9 mouse cellular contexts compared by ENCODE assay signal in genomic region chr4:34882291-34882769, GRCm38 (mm10). TPM values are rescaled to one million over a fixed set of nuclear protein-coding genes. Genes with fewer than 3 reads are reported as not detected.
DNase-seq lines count a peak whose midpoint lies in the region; ATAC-seq and TF ChIP-seq lines count a peak whose summit lies in the region.
"Had no signal": no experiment of that assay in that cellular context is flagged by ENCODE, and none has a peak within 500 bp of the region (broad histone marks: within the 10 kb centered on the region; RNA-seq: fewer than 3 reads in every experiment).

No protein-coding gene starts in this region.

- 0% methylated on average over 46 of the region's 58 CpGs for WGBS in embryonic facial prominence, embryonic 11.5 days
- under 1% methylated on average over 43 of the region's 58 CpGs for whole genome bisulfite sequencing in heart, embryonic 16.5 days

- H3K9me3 ChIP-seq in MEL (replicated peaks; ENCODE audit: insufficient read depth, low read length) = no peaks in the 10 kb centered on the region
- H3K9me3 ChIP-seq in embryonic facial prominence, embryonic 11.5 days (replicated peaks; ENCODE audit: control insufficient read depth, low read length) = no peaks in the 10 kb centered on the region
- no peaks in the 10 kb centered on the region for H3K9me3 ChIP-seq in heart, embryonic 16.5 days (replicated peaks; ENCODE audit: control insufficient read depth, low read length)

- TF ChIP-seq RAD21 in MEL (IDR thresholded peaks at IDR 0.05; ENCODE audit: low read depth, low read length) = no peak

- peak; percentile 76 for DNase-seq in CD4-positive helper T cell, adult 2 months (ENCODE audit: low read depth, low spot score)
- peak; percentile 66 for DNase-seq in MEL (ENCODE audit: low read depth, low spot score)
- peak; percentile 68 for DNase-seq in embryonic facial prominence, embryonic 11.5 days (ENCODE audit: low spot score)
- peak; percentile 26 to 45 for DNase-seq in left cerebral cortex, adult 8-10 months (ENCODE audit: low spot score in 2 of 2)
- peak; percentile 56 for DNase-seq in right cerebral cortex, postnatal 4 days
- DNase-seq in urinary bladder, postnatal 25 days (ENCODE audit: low spot score) = no peak

- ATAC-seq in embryonic facial prominence, embryonic 11.5 days (replicated peaks; ENCODE audit: insufficient number of reproducible peaks, low FRiP score, low TSS enrichment, low read depth) = peak; percentile 46
- peak; percentile 64 for ATAC-seq in heart, embryonic 16.5 days (replicated peaks; ENCODE audit: extremely low read depth, insufficient read depth, low FRiP score)
- 0 out of 2 replicates have a peak, but pooled peaks have one; percentile 8 for ATAC-seq in megakaryocyte, adult 5-6 weeks (ENCODE audit: poor library complexity, severe bottlenecking)

- TF ChIP-seq CTCF in MEL (IDR thresholded peaks at IDR 0.05 in 2 of 3, conservative IDR thresholded peaks at IDR 0.05 in 1 of 3; ENCODE audit: control insufficient read depth in 1 of 3, insufficient read depth in 1 of 3, low read depth in 2 of 3, low read length in 3 of 3, poor library complexity in 1 of 3, severe bottlenecking in 1 of 3) = no peak

- TF ChIP-seq EP300 in MEL (IDR thresholded peaks at IDR 0.05; ENCODE audit: low read depth in 1 of 2, low read length in 2 of 2) = no peak

- no peak for TF ChIP-seq POLR2A in MEL (IDR thresholded peaks at IDR 0.05; ENCODE audit: control insufficient read depth in 1 of 2, insufficient read depth in 1 of 2, low read depth in 1 of 2, low read length in 2 of 2, poor library complexity in 1 of 2)

- H3K4me1 ChIP-seq in MEL (ENCODE audit: control insufficient read depth in 1 of 2, insufficient read depth in 2 of 2, low read length in 2 of 2) = peaks cover 6 to 8% of the 10 kb centered on the region in 2 experiments
- no peaks in the 10 kb centered on the region for H3K4me1 ChIP-seq in embryonic facial prominence, embryonic 11.5 days (ENCODE audit: control insufficient read depth, insufficient read depth, low read length)
- peaks cover 26% of the 10 kb centered on the region for H3K4me1 ChIP-seq in heart, embryonic 16.5 days (ENCODE audit: control insufficient read depth, insufficient read depth, low read length)

- H3K4me3 ChIP-seq in MEL (ENCODE audit: control insufficient read depth in 1 of 2, insufficient read depth in 1 of 2, low read depth in 2 of 2, low read length in 2 of 2) = peak overlapping the region; percentile 71 to 77
- H3K4me3 ChIP-seq in embryonic facial prominence, embryonic 11.5 days (ENCODE audit: low read depth, low read length) = peak overlapping the region; percentile 98
- H3K4me3 ChIP-seq in heart, embryonic 16.5 days (ENCODE audit: low read length) = peak overlapping the region; percentile 95

- peak overlapping the region; percentile 64 for H3K4me2 ChIP-seq in embryonic facial prominence, embryonic 11.5 days (ENCODE audit: low read depth, low read length)
- H3K4me2 ChIP-seq in heart, embryonic 16.5 days (ENCODE audit: low read depth, low read length) = peak overlapping the region; percentile 91

- peak overlapping the region; percentile 38 for H3K27ac ChIP-seq in MEL (ENCODE audit: control insufficient read depth, low read depth, low read length)
- H3K27ac ChIP-seq in embryonic facial prominence, embryonic 11.5 days (replicated peaks; ENCODE audit: low read depth, low read length) = peak overlapping the region; percentile 98
- peak overlapping the region; percentile 91 for H3K27ac ChIP-seq in heart, embryonic 16.5 days (ENCODE audit: low read length)

- peaks cover 2 to 23% of the 10 kb centered on the region in 2 experiments; a peak in 3 of 4 replicates for H3K36me3 ChIP-seq in MEL (ENCODE audit: control insufficient read depth in 1 of 2, insufficient read depth in 2 of 2, low read length in 2 of 2)
- H3K36me3 ChIP-seq in embryonic facial prominence, embryonic 11.5 days (replicated peaks; ENCODE audit: control insufficient read depth, insufficient read depth, low read depth, low read length) = no peaks in the 10 kb centered on the region
- no peaks in the 10 kb centered on the region for H3K36me3 ChIP-seq in heart, embryonic 16.5 days (ENCODE audit: control insufficient read depth, insufficient read depth)

- H3K27me3 ChIP-seq in MEL (ENCODE audit: control insufficient read depth in 1 of 2, insufficient read depth in 2 of 2, low read length in 2 of 2) = no peaks in the 10 kb centered on the region
- H3K27me3 ChIP-seq in embryonic facial prominence, embryonic 11.5 days (ENCODE audit: control insufficient read depth, insufficient read depth, low read length) = no peaks in the 10 kb centered on the region
- no peaks in the 10 kb centered on the region for H3K27me3 ChIP-seq in heart, embryonic 16.5 days (ENCODE audit: control insufficient read depth, insufficient read depth, low read length)

- peaks cover 56% of the 10 kb centered on the region for H3K79me2 ChIP-seq in MEL (ENCODE audit: control insufficient read depth, insufficient read depth, low read length, poor library complexity)

- H3K9ac ChIP-seq in MEL (ENCODE audit: control insufficient read depth, low read depth, low read length, poor library complexity, severe bottlenecking) = peak overlapping the region; percentile 85
- H3K9ac ChIP-seq in embryonic facial prominence, embryonic 11.5 days (replicated peaks; ENCODE audit: low read length) = peak overlapping the region; percentile 99
- H3K9ac ChIP-seq in heart, embryonic 16.5 days (ENCODE audit: low read length) = peak overlapping the region; percentile 99

TF ChIP-seq in MEL, 35 proteins besides CTCF, POLR2A, EP300 and RAD21:
- no peak for TF ChIP-seq NELFE (IDR thresholded peaks at IDR 0.05; ENCODE audit: low read depth, low read length)
- TF ChIP-seq MEF2A (IDR thresholded peaks at IDR 0.05; ENCODE audit: extremely low read depth, insufficient replicate concordance, low read depth, low read length, poor library complexity, severe bottlenecking) = no peak
- TF ChIP-seq HCFC1 (IDR thresholded peaks at IDR 0.05; ENCODE audit: low read depth, low read length) = no peak
- TF ChIP-seq RCOR1 (IDR thresholded peaks at IDR 0.05; ENCODE audit: low read depth, low read length) = no peak
- no peak for TF ChIP-seq MXI1 (IDR thresholded peaks at IDR 0.05; ENCODE audit: low read depth, low read length)
- no peak for TF ChIP-seq ZKSCAN1 (IDR thresholded peaks at IDR 0.05; ENCODE audit: low read depth, low read length)
- TF ChIP-seq UBTF (IDR thresholded peaks at IDR 0.05; ENCODE audit: borderline replicate concordance, insufficient read depth, low read depth, low read length) = no peak
- TF ChIP-seq JUND (IDR thresholded peaks at IDR 0.05; ENCODE audit: low read depth, low read length) = no peak
- no peak for TF ChIP-seq ETS1 (IDR thresholded peaks at IDR 0.05; ENCODE audit: low read depth, low read length)

RNA-seq across cellular contexts. Expression of gene Zfp292, which starts 0.4 kb away (rescaled TPM):
- 9.8 and 14.3 TPM in 2 replicates for total RNA-seq in MEL (2012; rRNA removed)
- 10 to 100 TPM; 16.8 to 19.4 TPM for polyA plus RNA-seq in MEL (2012; ENCODE audit: insufficient read depth in 1 of 2, insufficient read length in 2 of 2, low read depth in 1 of 2, low replicate concordance in 2 of 2, missing spikeins in 1 of 2)
- 34.6 and 36.4 TPM in 2 replicates for polyA plus RNA-seq in embryonic facial prominence, embryonic 11.5 days (2014; fragmentation: Nextera tagmentation; extraction: Ambion mirVana)
- 12.4 and 13.0 TPM in 2 replicates for polyA plus RNA-seq in heart, embryonic 16.5 days (2015; fragmentation: Nextera tagmentation; extraction: Ambion mirVana)
- 10 to 100 TPM; 26.2 to 32.3 (median 29.4) TPM for total RNA-seq in left cerebral cortex, adult 8-10 months (2022)
- 25.0 and 26.7 TPM in 2 replicates for total RNA-seq in megakaryocyte, adult 5-6 weeks (2015)
- 24.6 and 26.3 TPM in 2 replicates for total RNA-seq in megakaryocyte, adult 5-6 weeks (2017)

RNA-seq across cellular contexts. Expression of gene Cga, which starts 11.2 kb away (rescaled TPM):
- not detected in 2 replicates for total RNA-seq in MEL (2012; rRNA removed)
- polyA plus RNA-seq in MEL (2012; ENCODE audit: insufficient read depth in 1 of 2, insufficient read length in 2 of 2, low read depth in 1 of 2, low replicate concordance in 2 of 2, missing spikeins in 1 of 2) = not detected
- polyA plus RNA-seq in embryonic facial prominence, embryonic 11.5 days (2014; fragmentation: Nextera tagmentation; extraction: Ambion mirVana) = 2.1 and 3.2 TPM in 2 replicates
- not detected in 2 replicates for polyA plus RNA-seq in heart, embryonic 16.5 days (2015; fragmentation: Nextera tagmentation; extraction: Ambion mirVana)
- total RNA-seq in left cerebral cortex, adult 8-10 months (2022) = under 1 TPM in 1 of 4 experiments, not detected in 3; 0.57 TPM
- not detected in 2 replicates for total RNA-seq in megakaryocyte, adult 5-6 weeks (2015)
- not detected in 2 replicates for total RNA-seq in megakaryocyte, adult 5-6 weeks (2017)
- total RNA-seq: layer of hippocampus, postnatal 14 days had no signal

Comparison
In these comparisons a context has a peak if more than half of its experiments do, and no peak if none do; other contexts are left out.
1. H3K27ac ChIP-seq: peak in every context shown above with its lines; median percentile 98 in embryonic facial prominence, embryonic 11.5 days; 91 in heart, embryonic 16.5 days; 38 in MEL.
2. ATAC-seq: peak in every context shown above with its lines; median percentile 64 in heart, embryonic 16.5 days; 46 in embryonic facial prominence, embryonic 11.5 days; 8 in megakaryocyte, adult 5-6 weeks.